Mouse (Mus musculus) left cerebral cortex, postnatal 25 days (tissue): ENCODE data around the gene Itprid1. TPM values are rescaled to one million over a fixed set of nuclear protein-coding genes. Genes with fewer than 3 reads are reported as not detected.

Experiments used
- DNase-seq, 2 experiments: peaks; one replicate each; pipeline ENCODE4 v3.0.0; 2022; ENCODE audit warnings: low spot score in 2 of 2, mixed read lengths in 1 of 2
- intact Hi-C: fragments of 180-260 bp; cut with DNase I; formaldehyde crosslinking; loops from one replicate; pipeline ENCODE4 v1.15.1; 2025
- total RNA-seq, 2 experiments: library from RNA; stranded (reverse); gene quantifications; 2 replicates each; pipeline ENCODE4 v1.2.3; 2021

Itprid1 gene
- total RNA-seq, 2 experiments from 2014 or later, result 1.2 to 1.3 TPM

DNA sequence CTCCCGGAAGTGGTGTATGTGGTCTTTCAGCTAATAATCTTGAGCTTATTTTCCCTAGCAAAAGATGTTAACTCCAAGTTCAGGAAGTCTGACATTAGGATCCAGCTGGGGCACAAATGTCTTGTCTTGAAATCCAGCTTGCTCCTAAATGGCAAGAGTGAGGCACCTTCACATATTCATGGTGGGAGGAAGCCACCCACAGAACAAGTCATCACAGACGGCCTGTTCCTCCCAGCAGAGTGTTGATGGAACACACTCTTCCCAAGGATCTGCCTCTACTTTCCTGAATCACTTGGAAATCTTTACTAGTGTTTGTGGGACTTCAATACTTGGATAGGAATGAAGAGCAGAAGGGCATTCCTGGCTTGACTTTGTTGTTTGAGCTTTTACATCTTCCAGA, 28.5 kb downstream of the Itprid1 start:
- peak in 1 of 2 experiments; percentile 40 for DNase-seq
- intact Hi-C loops, result no loop called here

DNA sequence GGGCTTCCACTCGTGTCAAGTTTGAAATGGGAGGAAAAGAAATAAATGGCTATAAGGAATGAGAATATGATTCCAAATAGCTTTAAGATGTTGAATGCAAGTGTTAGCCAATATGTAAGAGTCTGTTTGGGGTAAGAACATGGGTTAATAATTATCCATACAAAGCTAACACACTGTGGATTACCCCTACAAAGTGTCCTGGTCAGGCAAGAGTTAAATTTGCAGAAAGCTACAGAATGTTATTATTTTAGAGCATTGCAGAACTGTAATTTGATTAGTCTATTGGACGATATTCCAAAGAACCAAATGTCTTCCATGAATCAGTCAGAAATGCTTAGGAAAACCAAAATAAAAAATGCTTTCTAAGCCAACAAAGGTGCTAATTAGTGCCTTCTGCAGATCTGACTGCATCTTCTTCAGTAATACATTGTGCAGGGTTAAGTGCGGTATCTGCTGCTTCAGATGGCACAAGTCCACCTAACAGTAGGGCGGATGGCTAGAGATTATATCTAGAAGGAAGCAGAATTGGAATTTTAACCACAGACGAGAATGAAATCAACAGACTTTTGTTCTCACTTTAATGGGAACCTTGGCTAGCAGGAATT, 42.8 kb downstream of the Itprid1 start:
- intact Hi-C loops, result no loop called here
- peak in 1 of 2 experiments; percentile 35 for DNase-seq

GRCm38 (mm10) chr6:55880886-55881285, 44.2 kb downstream of the Itprid1 start:
- DNase-seq, result peak in 1 of 2 experiments; percentile 8
- intact Hi-C loops, result no loop called here

- no peak for DNase-seq
- intact Hi-C loops, result no loop called here
These were observed 50.9 kb downstream of the Itprid1 start for GRCm38 (mm10) chr6:55887598-55887997.

DNA sequence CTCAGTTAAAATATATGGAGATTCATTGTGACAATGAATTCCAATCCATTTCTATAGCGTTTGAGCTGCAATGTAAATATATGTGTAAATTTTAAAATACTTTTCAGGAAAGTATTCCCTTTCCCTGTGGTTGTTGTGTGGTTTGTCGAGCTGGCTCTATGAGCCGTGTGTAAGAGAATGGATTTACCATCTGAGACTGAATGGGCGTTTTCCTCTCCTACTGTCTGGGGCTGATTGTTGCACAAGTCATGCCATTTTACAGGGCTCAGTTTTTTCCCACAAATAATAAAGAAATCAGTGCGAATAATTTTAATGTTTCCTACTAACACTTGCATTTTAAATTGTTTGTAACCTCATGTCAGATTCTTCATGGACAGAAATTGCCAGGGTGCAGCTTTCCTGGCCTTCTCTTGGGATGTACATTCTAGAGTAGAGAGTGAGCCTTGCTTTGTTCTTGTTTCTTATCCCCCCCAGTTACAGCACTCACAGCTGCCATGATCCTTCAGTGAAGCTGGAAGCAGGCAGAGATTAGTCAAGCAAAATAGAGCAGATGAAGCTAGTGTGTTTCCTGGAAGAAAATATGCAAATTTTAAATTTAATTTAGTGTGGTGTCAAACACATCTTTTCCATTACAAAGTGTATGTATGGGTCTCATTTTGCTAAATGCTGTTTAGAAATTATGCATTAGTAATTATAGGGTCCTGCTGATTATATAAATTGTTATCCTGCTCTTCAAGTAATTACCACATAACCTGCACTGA, 65.1 kb downstream of the Itprid1 start:
- intact Hi-C loops, result no loop called here
- no peak for DNase-seq

GRCm38 (mm10) chr6:55902329-55902605, 65.6 kb downstream of the Itprid1 start:
- no peak for DNase-seq
- intact Hi-C loops, result no loop called here

DNA sequence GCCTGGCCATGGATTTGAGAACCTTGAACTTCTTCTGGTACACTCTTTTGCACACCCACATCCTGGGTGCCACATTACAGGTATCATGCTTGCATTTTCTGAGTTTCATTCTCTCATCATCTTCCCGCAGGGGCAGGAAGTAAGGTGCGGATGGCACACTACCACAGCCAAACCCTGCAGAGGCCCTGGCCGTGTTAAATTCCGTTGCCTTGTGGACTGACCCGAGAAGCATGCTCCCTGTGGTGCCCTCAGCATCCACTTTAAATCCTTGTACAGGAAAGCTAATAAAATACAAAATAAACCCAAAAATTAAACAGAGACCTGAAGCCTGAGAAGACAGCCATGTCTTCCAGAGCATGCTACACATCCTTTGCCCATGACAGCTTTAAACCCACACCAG, 82.5 kb downstream of the Itprid1 start:
- intact Hi-C loops, result no loop called here
- no peak for DNase-seq

- intact Hi-C loops, result no loop called here
- no peak for DNase-seq
These were observed 83.6 kb downstream of the Itprid1 start for GRCm38 (mm10) chr6:55920282-55920720.

GRCm38 (mm10) chr6:55920866-55921630, 84.4 kb downstream of the Itprid1 start:
- intact Hi-C loops, result no loop called here
- DNase-seq, result peak in 1 of 2 experiments; percentile 26

DNA sequence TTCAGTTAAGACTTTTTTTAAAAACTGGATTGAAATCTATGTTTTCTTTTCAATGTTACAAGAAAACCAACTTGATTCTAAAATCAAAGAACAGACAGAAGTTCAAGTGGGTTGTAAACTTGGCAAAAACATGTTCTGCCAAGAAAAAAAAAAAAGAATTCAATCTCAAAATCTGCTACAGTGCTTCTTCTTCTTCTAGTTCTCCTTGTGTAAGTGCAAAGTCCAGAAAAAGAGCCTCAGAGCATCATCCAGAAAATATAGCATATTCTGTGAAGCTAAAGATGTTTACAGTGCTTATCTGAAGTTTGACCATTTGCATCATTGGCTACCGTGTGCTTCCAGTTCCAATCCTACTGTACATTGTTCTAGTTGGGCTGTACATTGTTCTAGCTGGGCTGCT, 108.0 kb downstream of the Itprid1 start:
- intact Hi-C loops, result loop anchor here (1.0 to 5.0 kb wide), 2 partner anchors 139 to 262 kb away; partner anchors contain the start of gene Neurod6
- DNase-seq, result no peak

DNA sequence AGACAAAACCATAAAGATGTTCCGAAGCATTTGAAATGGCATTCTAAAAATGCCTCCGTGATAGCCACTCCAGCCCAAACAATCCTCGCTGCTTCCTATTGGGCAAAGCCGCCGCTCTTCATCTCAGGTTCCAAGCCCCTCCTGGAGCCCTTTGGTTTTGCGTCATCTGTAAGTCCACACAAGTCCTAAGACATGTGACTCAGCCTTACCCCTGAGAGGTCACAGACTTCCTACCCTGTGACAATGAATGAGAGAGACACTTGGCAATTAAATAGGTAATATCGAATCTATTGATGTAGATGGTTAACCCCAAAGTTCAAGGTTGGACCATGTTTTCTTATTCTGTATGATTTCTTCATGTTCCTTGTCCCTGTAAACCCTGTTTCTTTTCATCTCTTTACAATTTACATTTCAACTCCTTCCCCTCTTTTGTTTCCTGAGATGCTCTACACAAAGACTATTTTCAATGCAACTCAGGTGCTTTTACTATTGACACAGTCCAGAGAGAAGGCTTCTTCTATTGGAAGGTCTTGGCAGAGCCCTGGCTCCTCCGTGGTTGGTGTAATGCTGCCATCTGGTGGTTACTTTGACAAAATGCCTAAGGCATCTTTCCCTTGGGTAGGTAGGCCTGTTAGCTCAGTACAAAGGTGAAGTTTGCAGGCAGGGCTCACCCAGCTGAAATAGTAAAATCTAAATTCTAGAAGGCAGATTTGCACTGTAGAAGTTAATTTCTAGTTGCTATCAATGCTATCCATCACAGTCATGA, 113.8 kb downstream of the Itprid1 start:
- DNase-seq, result peak; percentile 65 to 79
- intact Hi-C loops, result loop anchor here (1.0 to 5.0 kb wide), 3 partner anchors 233 to 430 kb away; no protein-coding TSS in a partner anchor

DNA sequence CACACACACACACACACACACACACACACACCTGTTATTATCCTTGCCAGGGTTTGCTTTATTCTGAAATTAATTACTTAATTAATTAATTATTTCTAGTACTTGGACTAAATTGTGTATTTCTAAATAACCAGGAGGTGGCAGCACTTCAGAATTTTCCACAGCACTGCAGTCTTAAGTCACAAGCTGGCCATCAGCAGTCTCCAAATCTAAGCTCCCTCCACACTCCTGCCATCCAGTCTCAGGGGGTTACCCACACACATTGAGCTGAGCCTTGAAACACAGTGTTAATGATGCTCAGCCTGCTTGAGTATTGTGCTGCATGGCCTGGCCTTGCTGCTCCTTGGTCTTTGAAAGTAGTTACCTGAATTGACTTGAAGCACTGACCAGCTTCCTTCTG, 136.3 kb downstream of the Itprid1 start:
- intact Hi-C loops, result loop anchor here (2.0 kb wide), 1 partner anchor 76 kb away; no protein-coding TSS in a partner anchor

GRCm38 (mm10) chr6:55979766-55980165, 143.1 kb downstream of the Itprid1 start:
- no peak for DNase-seq
- intact Hi-C loops, result no loop called here

More for the DNA sequence above, 136.3 kb downstream of the Itprid1 start:
- peak in 1 of 2 experiments; percentile 46 for DNase-seq

GRCm38 (mm10) chr6:56008711-56009110, 172.0 kb downstream of the Itprid1 start:
- intact Hi-C loops, result no loop called here
- DNase-seq, result no peak

DNA sequence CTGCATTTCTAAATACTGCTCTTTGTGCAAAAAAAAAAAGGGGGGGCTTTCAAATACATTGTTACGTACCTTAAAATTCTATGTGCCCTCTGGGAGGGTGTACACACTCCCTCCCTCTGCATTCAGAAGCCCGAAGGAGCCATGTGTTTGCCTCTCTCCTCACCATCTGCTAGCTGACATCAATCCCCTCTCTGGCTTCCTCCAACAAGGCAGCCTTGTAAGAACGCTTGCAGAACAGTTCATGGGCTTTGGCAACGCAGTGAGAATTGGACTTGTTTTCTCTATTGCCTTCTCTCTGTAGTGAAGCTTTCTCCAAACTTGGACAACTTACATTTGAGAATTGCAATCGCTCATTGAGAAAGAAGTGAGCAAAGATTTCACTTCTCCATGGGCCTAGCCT, 175.7 kb downstream of the Itprid1 start:
- peak in 1 of 2 experiments; percentile 29 for DNase-seq
- intact Hi-C loops, result no loop called here

- intact Hi-C loops, result no loop called here
- DNase-seq, result no peak
These were observed 180.7 kb downstream of the Itprid1 start, which contains the start of gene Ppp1r17 for GRCm38 (mm10) chr6:56017291-56017994. Gene Ppp1r17, plus strand, starts transcription at chr6:56017497.

DNA sequence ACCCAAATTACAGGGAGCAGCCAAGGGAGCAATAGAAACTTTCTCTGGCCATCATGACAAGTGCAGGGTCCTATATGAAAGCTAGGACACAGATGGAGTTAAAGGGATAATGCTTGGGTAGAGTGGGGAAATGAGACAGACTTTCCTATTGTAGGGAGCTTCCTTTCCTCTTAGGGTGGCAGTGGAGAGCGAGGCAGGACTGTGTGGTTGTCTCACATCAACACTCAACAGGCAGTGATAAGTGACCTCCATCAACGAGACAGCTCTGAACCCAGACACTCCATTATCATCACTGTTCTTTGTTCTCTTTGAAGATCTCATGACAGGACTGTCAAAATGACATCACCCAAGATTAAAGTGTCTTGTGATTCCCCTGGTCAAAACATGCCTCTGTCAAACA, 182.9 kb downstream of the Itprid1 start:
- intact Hi-C loops, result no loop called here
- DNase-seq, result no peak

DNA sequence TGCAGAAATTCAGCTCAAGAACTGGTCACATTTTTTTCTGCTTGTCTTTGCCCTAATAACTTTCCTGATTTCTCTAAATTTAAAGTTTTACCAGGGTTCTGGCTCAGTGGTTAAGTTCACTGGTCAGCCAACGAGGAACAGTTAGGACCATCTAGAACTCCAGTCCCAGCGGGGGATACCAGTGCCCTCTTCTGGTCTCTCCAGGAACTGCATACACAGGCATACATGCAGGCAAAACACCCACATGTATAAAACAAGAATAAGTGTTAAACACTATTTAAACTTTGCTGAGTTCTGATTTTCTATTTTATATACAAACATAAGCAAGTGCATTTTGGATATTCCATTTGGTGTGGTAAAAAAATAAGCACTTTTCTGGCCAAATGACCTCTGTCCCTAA, 188.8 kb downstream of the Itprid1 start:
- DNase-seq, result no peak
- intact Hi-C loops, result no loop called here

- intact Hi-C loops, result no loop called here
- DNase-seq, result no peak
These were observed 190.6 kb downstream of the Itprid1 start for GRCm38 (mm10) chr6:56027318-56027717.
